Mouse (Mus musculus) liver, postnatal 0 days (tissue): ENCODE data around the gene Oasl1. TPM values are rescaled to one million over a fixed set of nuclear protein-coding genes. Genes with fewer than 3 reads are reported as not detected.

Experiments
- ATAC-seq: fragments of 200-750 bp; cut with Nextera tagmentation; 2 replicates; pipeline ENCODE4 v1.8.0; 2017; ENCODE audit warnings: mild to moderate bottlenecking, moderate library complexity
- DNase-seq: peaks from one replicate; pipeline ENCODE4 v3.0.0-alpha.2; 2016
- H3K27ac ChIP-seq: fragments of 300-500 bp; sonication (generic); 2 replicates; pipeline ENCODE4 v1.5.1; 2014; ENCODE audit warnings: antibody characterized with exemption, moderate library complexity, mild to moderate bottlenecking, low read depth
- H3K27me3 ChIP-seq: fragments of 300-500 bp; sonication (generic); 2 replicates; pipeline ENCODE4 v1.6.1; 2014; ENCODE audit warnings: low read length, control low read depth, mixed read lengths; ENCODE audit not compliant: insufficient read depth
- H3K36me3 ChIP-seq: fragments of 300-500 bp; sonication (generic); replicated peaks from 2 replicates; pipeline ENCODE4 v1.6.1; 2014; ENCODE audit warnings: mild to moderate bottlenecking, control low read depth, low read length, moderate library complexity, mixed read lengths; ENCODE audit not compliant: insufficient read depth
- H3K4me1 ChIP-seq: fragments of 300-500 bp; sonication (generic); 2 replicates; pipeline ENCODE4 v1.6.1; 2014; ENCODE audit warnings: antibody characterized with exemption, mild to moderate bottlenecking, control low read depth; ENCODE audit not compliant: insufficient read depth
- H3K4me2 ChIP-seq: fragments of 300-500 bp; sonication (generic); 2 replicates; pipeline ENCODE4 v1.6.1; 2014; ENCODE audit warnings: low read depth, mild to moderate bottlenecking, low read length, moderate library complexity, mixed read lengths
- H3K4me3 ChIP-seq: fragments of 300-500 bp; sonication (generic); 2 replicates; pipeline ENCODE4 v1.5.1; 2014; ENCODE audit warnings: low read depth, low read length
- H3K9ac ChIP-seq: fragments of 300-500 bp; sonication (generic); replicated peaks from 2 replicates; pipeline ENCODE4 v1.6.1; 2014; ENCODE audit warnings: mild to moderate bottlenecking, moderate library complexity
- H3K9me3 ChIP-seq: fragments of 300-500 bp; sonication (generic); 2 replicates; pipeline ENCODE4 v1.6.1; 2016; ENCODE audit warnings: mild to moderate bottlenecking, control low read depth, low read length, mixed read lengths
- CTCF ChIP-seq: sonication (generic); IDR thresholded peaks from 2 replicates; pipeline ENCODE4 v1.5.1; 2016; ENCODE audit warnings: antibody characterized with exemption, low read depth
- EP300 ChIP-seq: IDR thresholded peaks from 2 replicates; pipeline ENCODE4 v1.6.1; 2016; ENCODE audit warnings: antibody characterized with exemption, low read depth, mild to moderate bottlenecking
- WGBS: fragments of 180-500 bp; shearing (Covaris S2); extraction: QIAGEN DNeasy Blood & Tissue Kit; methylation state at CpG from one replicate; pipeline ENCODE4 v1.1.7; 2014; ENCODE audit not compliant: insufficient replicate concordance; 5-methylcytosine and 5-hydroxymethylcytosine counted together
- polyA plus RNA-seq: library from polyadenylated mRNA; unstranded; fragments of >200 nt; fragmentation: Nextera tagmentation; extraction: Ambion mirVana; gene quantifications from 2 replicates; pipeline ENCODE4 v1.2.1, GENCODE M21; 2015

The Oasl1 gene
- polyA plus RNA-seq, 1 experiment from 2014 or later = 2.2 TPM

- TF ChIP-seq EP300 (no peak), CTCF (no peak)
- H3K4me1 ChIP-seq = 0 out of 2 replicates have a peak, but pooled peaks cover under 1% of the 10 kb centered on the region
- ATAC-seq = no peak; the same call in 1 of the 2 replicates
- H3K4me2 ChIP-seq = no peak overlapping the region
- no peak for DNase-seq
- H3K4me3 ChIP-seq = no peak overlapping the region
- no peaks in the 10 kb centered on the region for H3K36me3 ChIP-seq
- no peak overlapping the region for H3K9ac ChIP-seq
- H3K27me3 ChIP-seq = no peaks in the 10 kb centered on the region
- no peaks in the 10 kb centered on the region for H3K9me3 ChIP-seq
- no peak overlapping the region; the same call in 1 of the 2 replicates for H3K27ac ChIP-seq
- WGBS = 77% methylated on average over 11 of the region's 11 CpGs
Observed at GRCm38 (mm10) chr5:114883022-114883421, 40.0 kb upstream of the Oasl1 start.

GRCm38 (mm10) chr5:114886801-114887200, 36.2 kb upstream of the Oasl1 start:
- no peaks in the 10 kb centered on the region for H3K4me1 ChIP-seq
- no peaks in the 10 kb centered on the region for H3K27me3 ChIP-seq
- DNase-seq (no peak), ATAC-seq (peak; percentile 29; the same call in 1 of the 2 replicates)
- TF ChIP-seq CTCF (no peak), EP300 (no peak)
- H3K27ac ChIP-seq = 0 out of 2 replicates have a peak overlapping the region, but pooled peaks have one; percentile 0
- H3K4me3 ChIP-seq = no peak overlapping the region
- H3K4me2 ChIP-seq = no peak overlapping the region
- 63% methylated on average over 6 of the region's 6 CpGs for WGBS
- no peaks in the 10 kb centered on the region for H3K36me3 ChIP-seq
- H3K9ac ChIP-seq = no peak overlapping the region
- H3K9me3 ChIP-seq = no peaks in the 10 kb centered on the region

- WGBS = 78% methylated on average over 2 of the region's 2 CpGs
- no peak for ATAC-seq
- TF ChIP-seq CTCF (no peak), EP300 (no peak)
- Histone ChIP-seq H3K27ac (no peak overlapping the region), H3K4me2 (no peak overlapping the region), H3K4me3 (no peak overlapping the region), H3K27me3 (no peaks in the 10 kb centered on the region), H3K9me3 (no peaks in the 10 kb centered on the region), H3K36me3 (no peaks in the 10 kb centered on the region), H3K9ac (no peak overlapping the region), H3K4me1 (no peaks in the 10 kb centered on the region)
- DNase-seq = no peak
Observed at GRCm38 (mm10) chr5:114888995-114889394, 34.0 kb upstream of the Oasl1 start.

GRCm38 (mm10) chr5:114895542-114895941, 27.5 kb upstream of the Oasl1 start:
- DNase-seq (no peak), ATAC-seq (no peak)
- no peak overlapping the region for H3K4me2 ChIP-seq
- H3K9me3 ChIP-seq = no peaks in the 10 kb centered on the region
- H3K4me1 ChIP-seq = 0 out of 2 replicates have a peak, but pooled peaks cover 5% of the 10 kb centered on the region
- TF ChIP-seq CTCF (no peak), EP300 (no peak)
- no peak overlapping the region for H3K9ac ChIP-seq
- WGBS = 79% methylated on average over 4 of the region's 4 CpGs
- no peak overlapping the region for H3K27ac ChIP-seq
- H3K36me3 ChIP-seq = no peaks in the 10 kb centered on the region
- H3K4me3 ChIP-seq = no peak overlapping the region
- no peaks in the 10 kb centered on the region for H3K27me3 ChIP-seq

- peak; percentile 72 for ATAC-seq
- Histone ChIP-seq H3K4me1 (0 out of 2 replicates have a peak, but pooled peaks cover 5% of the 10 kb centered on the region), H3K27me3 (no peaks in the 10 kb centered on the region), H3K36me3 (no peaks in the 10 kb centered on the region), H3K4me3 (peak within 1 kb of the TSS; percentile 49), H3K9me3 (no peaks in the 10 kb centered on the region), H3K27ac (peak within 1 kb of the TSS; percentile 69), H3K9ac (peak within 1 kb of the TSS; percentile 63), H3K4me2 (peak within 1 kb of the TSS; percentile 68)
- no peak for TF ChIP-seq CTCF
- TF ChIP-seq EP300 = no peak
- no peak for DNase-seq
- 50% methylated on average over 13 of the region's 13 CpGs for WGBS
Observed at GRCm38 (mm10) chr5:114896688-114897373, 26.2 kb upstream of the Oasl1 start, which contains the start of gene Oasl2. Gene Oasl2, plus strand, starts transcription at chr5:114896936.

GRCm38 (mm10) chr5:114897374-114897793, 25.7 kb upstream of the Oasl1 start:
- H3K4me3 ChIP-seq = peak overlapping the region; percentile 49
- peak overlapping the region; percentile 68 for H3K4me2 ChIP-seq
- ATAC-seq = peak; percentile 61
- peak overlapping the region; percentile 63 for H3K9ac ChIP-seq
- peak; percentile 44 for DNase-seq
- no peaks in the 10 kb centered on the region for H3K9me3 ChIP-seq
- H3K36me3 ChIP-seq = no peaks in the 10 kb centered on the region
- H3K27ac ChIP-seq = peak overlapping the region; percentile 69
- no peaks in the 10 kb centered on the region for H3K27me3 ChIP-seq
- 0 out of 2 replicates have a peak, but pooled peaks cover 5% of the 10 kb centered on the region for H3K4me1 ChIP-seq
- TF ChIP-seq EP300 (0 out of 2 replicates have a peak, but pooled peaks have one; percentile 27), CTCF (no peak)
- 6% methylated on average over 7 of the region's 7 CpGs for WGBS
